In the genomic region with DNA sequence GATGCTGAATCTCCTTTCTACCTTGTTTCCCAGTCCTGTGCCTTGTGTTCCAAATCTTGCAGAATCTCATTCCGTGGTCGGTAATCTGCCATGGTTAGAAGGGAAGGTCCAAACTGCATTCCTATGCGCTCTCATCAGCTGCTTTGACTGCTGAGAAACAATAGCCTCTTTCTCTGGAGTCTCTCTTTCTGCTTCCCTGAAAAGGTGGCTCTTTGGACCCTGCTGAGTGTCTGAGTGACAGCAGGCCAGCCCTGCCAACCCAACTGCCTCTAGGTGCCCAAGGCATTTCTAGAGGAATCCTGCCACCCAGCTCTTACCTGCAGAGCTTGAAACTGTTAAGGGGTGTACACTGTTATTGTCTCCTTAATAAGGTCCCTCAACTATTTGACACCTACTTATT, we compare ENCODE assay signal across 16 mouse cellular contexts.
DNase-seq lines count a peak whose midpoint lies in the region; TF ChIP-seq lines count a peak whose summit lies in the region.
"Had no signal": no experiment of that assay in that cellular context is flagged by ENCODE, and none has a peak within 500 bp of the region (broad histone marks: within the 10 kb centered on the region; RNA-seq: fewer than 3 reads in every experiment).

No protein-coding gene starts in this region.

- DNase-seq in embryo, embryonic 10 days (ENCODE audit: low spot score) = peak; percentile 36
- no peak for DNase-seq in embryo, embryonic 11 days
- peak; percentile 38 for DNase-seq in kidney, adult 2 months
- no peak for DNase-seq in kidney, adult 8-10 months
- DNase-seq in retina, postnatal 1 day = peak; percentile 65
- DNase-seq in retina, embryonic 14.5 days (ENCODE audit: low spot score) = no peak
- DNase-seq in left cerebral cortex, adult 18-20 months (ENCODE audit: low spot score in 2 of 2) = no peak
- no peak for DNase-seq in left cerebral cortex, adult 9 months (ENCODE audit: low spot score in 2 of 2)
- DNase-seq: cerebellum, adult 11 months; gastrocnemius, adult 2 months; left cerebral cortex, postnatal 4 days; liver, embryonic 13.5 days; spleen, adult 18-20 months; thymus, postnatal 14 days had no signal

- no peak for TF ChIP-seq POLR2A in kidney, adult 2 months (IDR thresholded peaks at IDR 0.05; ENCODE audit: low read depth, low read length)

- no peak overlapping the region; the same call in 1 of the 2 replicates for H3K27ac ChIP-seq in kidney, adult 2 months (ENCODE audit: insufficient read depth, low read depth, low read length)
- H3K27ac ChIP-seq: gastrocnemius, adult 2 months; liver, embryonic 13.5 days; macrophage; neural tube, embryonic 13.5 days had no signal

- no peak for TF ChIP-seq CTCF in kidney, adult 2 months (conservative IDR thresholded peaks at IDR 0.05; ENCODE audit: insufficient read depth, insufficient read length, low read depth, low read length)

- H3K4me1 ChIP-seq in kidney, adult 2 months (ENCODE audit: control insufficient read depth, insufficient read depth, low read length) = peaks cover 9% of the 10 kb centered on the region; the same call in 1 of the 2 replicates
- H3K4me1 ChIP-seq: liver, embryonic 13.5 days had no signal

- 48% methylated on average over 3 of the region's 3 CpGs for WGBS in kidney, adult 2 months

- no peaks in the 10 kb centered on the region for H3K36me3 ChIP-seq in kidney, adult 2 months (ENCODE audit: control insufficient read depth, insufficient read depth, low read length)
- H3K36me3 ChIP-seq: liver, embryonic 13.5 days; neural tube, embryonic 13.5 days had no signal

- H3K27me3 ChIP-seq in kidney, adult 2 months (replicated peaks; ENCODE audit: control insufficient read depth, insufficient read depth, low read length) = no peaks in the 10 kb centered on the region
- H3K27me3 ChIP-seq: liver, embryonic 13.5 days; neural tube, embryonic 13.5 days had no signal

- no peak overlapping the region for H3K4me3 ChIP-seq in kidney, adult 2 months (ENCODE audit: insufficient read depth, low read depth, low read length)
- H3K4me3 ChIP-seq: gastrocnemius, adult 2 months; liver, embryonic 13.5 days; neural tube, embryonic 13.5 days had no signal

Comparison
In these comparisons a context has a peak if more than half of its experiments do, and no peak if none do; other contexts are left out.
1. DNase-seq: peak in embryo, embryonic 10 days (single experiment), kidney, adult 2 months (single experiment) and retina, postnatal 1 day (single experiment); none in embryo, embryonic 11 days (single experiment), kidney, adult 8-10 months (0 of 2), retina, embryonic 14.5 days (single experiment), left cerebral cortex, adult 18-20 months (0 of 2) and left cerebral cortex, adult 9 months (0 of 2).